Mouse (Mus musculus) brain, embryonic 14.5 days (tissue): ENCODE results near the gene Gcgr. TPM values are rescaled to one million over a fixed set of nuclear protein-coding genes. Genes with fewer than 3 reads are reported as not detected.
"Not testable (repeated sequence)": the region's sequence is repeated elsewhere in the genome, so short reads cannot be mapped to it uniquely, and the experiment has no call there.

Experiments
- DNase-seq: peaks from one replicate; pipeline ENCODE4 v3.0.0-alpha.2; 2011; ENCODE audit warnings: low read depth
- CTCF ChIP-seq: fragments of 200-500 bp; IDR thresholded peaks from 2 replicates; pipeline ENCODE4 v1.5.1; 2012; ENCODE audit warnings: inconsistent platforms, mild to moderate bottlenecking, moderate library complexity, borderline replicate concordance; ENCODE audit not compliant: insufficient read depth, insufficient read length; ENCODE audit errors: extremely low read depth
- POLR2A ChIP-seq: fragments of 200-500 bp; IDR thresholded peaks from 2 replicates; pipeline ENCODE4 v1.6.1; 2012; ENCODE audit warnings: mild to moderate bottlenecking, inconsistent platforms, borderline replicate concordance; ENCODE audit not compliant: poor library complexity, insufficient read depth, insufficient read length, severe bottlenecking; ENCODE audit errors: extremely low read depth
- polyA plus RNA-seq: library from polyadenylated mRNA; depleted of rRNA; stranded (reverse); fragments of >200 nt; gene quantifications from 2 replicates; pipeline ENCODE4 v1.2.3, GENCODE M21; 2012

Gene Gcgr
- polyA plus RNA-seq, 1 experiment, result 0.36 TPM

GRCm38 (mm10) chr11:120507611-120508289, 22.7 kb upstream of the Gcgr start:
- TF ChIP-seq CTCF (no peak), POLR2A (no peak)
- DNase-seq, result no peak

- TF ChIP-seq CTCF, result no peak
- TF ChIP-seq POLR2A, result no peak
Measured at GRCm38 (mm10) chr11:120508290-120508870, 22.1 kb upstream of the Gcgr start.

DNA sequence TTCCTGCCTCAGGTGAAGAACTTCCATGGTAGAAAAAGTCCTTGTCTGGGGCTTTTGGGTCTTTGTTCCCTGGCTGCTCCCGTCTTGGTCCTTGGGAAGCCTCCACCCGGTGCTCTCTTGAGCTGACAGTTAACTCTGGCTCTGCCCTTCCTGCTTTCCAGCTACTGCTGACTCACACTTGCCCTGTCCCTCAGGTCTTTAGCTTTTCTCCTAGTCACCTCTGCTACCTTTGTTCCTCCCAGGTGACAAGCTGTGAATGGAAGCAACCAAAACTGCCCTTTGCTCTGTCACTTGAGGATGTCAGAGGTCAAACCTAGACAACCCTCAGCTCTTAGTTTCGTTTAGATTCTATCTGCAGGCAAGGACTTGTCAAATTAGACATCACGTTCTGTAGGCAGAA, 20.6 kb upstream of the Gcgr start:
- no peak for DNase-seq
- TF ChIP-seq POLR2A, result no peak
- TF ChIP-seq CTCF, result no peak

More at GRCm38 (mm10) chr11:120508290-120508870, 22.1 kb upstream of the Gcgr start:
- no peak for DNase-seq

GRCm38 (mm10) chr11:120510375-120511030, 20.0 kb upstream of the Gcgr start:
- peak; percentile 42 for DNase-seq

DNA sequence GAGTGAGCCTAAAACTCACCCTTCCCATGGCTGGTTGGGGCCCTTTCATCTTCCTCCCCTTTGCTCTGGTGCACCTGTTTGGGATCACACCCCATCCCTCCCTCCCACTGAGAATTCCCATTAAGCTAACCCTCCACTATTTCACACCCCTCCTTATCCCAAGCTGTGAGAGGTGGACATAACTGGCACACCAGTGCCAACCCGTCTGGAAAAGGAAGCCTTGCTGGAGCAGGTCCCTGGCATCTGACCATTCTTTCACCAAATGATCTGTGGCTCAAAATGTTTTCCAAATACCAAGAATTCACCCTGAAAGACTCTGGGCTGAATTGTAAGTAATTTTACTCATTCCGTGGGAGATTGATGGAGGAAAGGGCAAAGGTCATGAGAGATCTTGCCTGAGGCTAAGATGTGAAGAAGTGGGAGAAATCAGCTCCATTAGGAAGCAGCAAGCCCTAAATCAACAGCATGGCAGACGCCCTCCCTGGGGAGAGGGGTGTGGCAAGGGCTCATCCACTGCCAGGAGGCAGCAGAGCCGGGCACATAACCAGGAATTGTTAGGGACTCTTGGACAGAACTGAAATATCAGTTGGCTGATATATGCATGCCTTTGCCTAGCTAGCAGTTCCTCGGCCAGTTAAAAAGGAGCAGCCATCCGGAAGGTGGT, 17.6 kb upstream of the Gcgr start:
- DNase-seq, result peak; percentile 47
- TF ChIP-seq CTCF (no peak), POLR2A (no peak)

More at GRCm38 (mm10) chr11:120510375-120511030, 20.0 kb upstream of the Gcgr start:
- TF ChIP-seq CTCF (no peak), POLR2A (no peak)

DNA sequence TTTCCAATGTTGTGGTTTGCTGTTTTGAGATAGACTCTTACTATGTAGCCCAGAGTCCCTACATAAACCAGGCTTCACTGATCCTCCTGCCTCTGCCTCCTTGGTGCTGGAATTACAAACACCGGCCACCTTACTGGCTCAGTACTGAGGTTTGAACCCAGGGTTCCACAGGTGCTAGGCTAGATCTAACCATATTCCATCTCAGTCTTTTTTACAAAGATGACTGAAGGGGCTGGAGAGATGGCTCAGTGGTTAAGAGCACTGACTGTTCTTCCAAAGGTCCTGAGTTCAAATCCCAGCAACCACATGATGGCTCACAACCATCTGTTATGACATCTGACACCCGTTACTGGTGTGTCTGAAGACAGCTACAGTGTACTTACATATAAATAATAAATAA, 16.2 kb upstream of the Gcgr start:
- DNase-seq, result not testable (repeated sequence)

GRCm38 (mm10) chr11:120515611-120516010, 14.9 kb upstream of the Gcgr start:
- DNase-seq, result peak; percentile 79
- TF ChIP-seq CTCF (peak; percentile 98), POLR2A (no peak)

- no peak for TF ChIP-seq POLR2A
- no peak for TF ChIP-seq CTCF
- no peak for DNase-seq
Measured at GRCm38 (mm10) chr11:120517147-120517546, 13.4 kb upstream of the Gcgr start.

DNA sequence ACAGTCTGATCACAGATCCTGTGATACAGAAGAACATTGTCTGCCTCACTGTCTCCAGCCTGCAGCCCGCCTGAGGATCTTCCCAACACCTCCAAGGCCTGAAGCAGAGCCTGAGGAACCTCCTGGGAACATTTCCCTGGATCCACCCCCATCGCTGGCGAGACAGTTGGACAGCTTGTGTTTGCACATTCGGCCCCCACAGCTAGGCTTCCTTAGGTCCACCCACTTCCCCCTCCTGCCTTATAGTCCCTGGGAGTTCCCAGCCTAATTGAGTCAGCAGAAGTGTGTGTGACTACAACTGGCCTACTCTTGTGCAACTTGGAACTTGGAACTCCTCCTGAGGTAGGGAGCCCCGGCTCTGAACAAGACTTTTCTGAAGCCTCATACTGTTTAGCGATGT, 12.5 kb upstream of the Gcgr start:
- TF ChIP-seq POLR2A (no peak), CTCF (no peak)
- DNase-seq, result peak; percentile 9

GRCm38 (mm10) chr11:120518558-120518957, 11.9 kb upstream of the Gcgr start:
- TF ChIP-seq CTCF (no peak), POLR2A (no peak)
- DNase-seq, result no peak

DNA sequence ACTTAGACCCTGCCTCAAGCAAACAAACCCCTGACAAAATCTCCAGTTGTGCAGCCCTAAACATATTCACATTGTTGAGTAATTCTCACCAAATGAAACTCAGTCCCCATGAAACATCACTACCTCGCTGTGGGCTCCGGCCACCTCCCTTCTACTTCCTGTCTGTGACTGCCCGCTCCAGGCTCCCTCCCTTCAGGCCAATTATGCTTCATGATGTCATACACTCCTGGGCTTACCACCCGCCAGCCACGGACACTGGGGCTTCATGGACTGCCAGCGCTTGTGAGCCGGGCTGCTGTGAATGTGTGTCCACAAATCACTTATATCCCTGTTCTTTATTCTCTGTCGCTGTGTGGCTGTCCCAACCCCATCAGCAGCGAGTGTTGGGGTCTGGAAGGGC, 10.8 kb upstream of the Gcgr start:
- peak; percentile 21 for DNase-seq
- TF ChIP-seq CTCF (no peak), POLR2A (no peak)
